Mouse (Mus musculus): ENCODE measurements at regions not wholly inside any gene's neighbourhood (a gene's known extent, or its start where the extent isn't known, plus 50 kb on each side); places are given as distances from the start of the nearest gene placed in this dataset.

GRCm38 (mm10) chr10:109488000-109488399 is 477.2 kb upstream of the Syt1 start:
- no peak for TF ChIP-seq CTCF (IDR thresholded peaks at IDR 0.05; ENCODE audit: borderline replicate concordance, insufficient read depth, low read depth, low read length)
- no peak for TF ChIP-seq POLR2A (IDR thresholded peaks at IDR 0.05; ENCODE audit: borderline replicate concordance, insufficient read depth, low read length)
